Mouse (Mus musculus) heart, postnatal 4 days (tissue): ENCODE results near the gene Ndufs2. TPM values are rescaled to one million over a fixed set of nuclear protein-coding genes. Genes with fewer than 3 reads are reported as not detected.
A peak's percentile ranks its signal among the peaks of the same experiment; 100 is the strongest.

ENCODE experiments used
- DNase-seq: peaks from one replicate; pipeline ENCODE4 v3.0.0; 2021
- total RNA-seq, 2 experiments: library from RNA; stranded (reverse); gene quantifications; 2 replicates each; pipeline ENCODE4 v1.2.3; 2021

Ndufs2 gene
- total RNA-seq = 100 to 1,000 TPM; 862 to 916 TPM

- peak; percentile 52 for DNase-seq
Observed at GRCm38 (mm10) chr1:171250680-171251593, at the start of gene Ndufs2. TSS of gene Ndufs2 (minus strand) at chr1:171251388.

GRCm38 (mm10) chr1:171298226-171298625 is 47.0 kb upstream of the Ndufs2 start:
- DNase-seq = no peak

GRCm38 (mm10) chr1:171295063-171295402 is 43.8 kb upstream of the Ndufs2 start:
- no peak for DNase-seq

- peak; percentile 83 for DNase-seq
Observed at GRCm38 (mm10) chr1:171294298-171295062, 43.3 kb upstream of the Ndufs2 start, which contains the start of gene Ufc1. TSS of gene Ufc1 (minus strand) at chr1:171295024.

- no peak for DNase-seq
Observed at GRCm38 (mm10) chr1:171293906-171294297, 42.7 kb upstream of the Ndufs2 start.

- no peak for DNase-seq
Observed at GRCm38 (mm10) chr1:171293351-171293750, 42.2 kb upstream of the Ndufs2 start.

GRCm38 (mm10) chr1:171288328-171288727 is 37.1 kb upstream of the Ndufs2 start:
- no peak for DNase-seq

GRCm38 (mm10) chr1:171287136-171288081 is 36.2 kb upstream of the Ndufs2 start, which contains the start of gene Usp21:
TSS of gene Usp21 (minus strand) at chr1:171287991.
- peak; percentile 96 for DNase-seq

- DNase-seq = no peak
Observed at GRCm38 (mm10) chr1:171286517-171286916, 35.3 kb upstream of the Ndufs2 start.

GRCm38 (mm10) chr1:171285096-171285892 is 34.1 kb upstream of the Ndufs2 start:
- no peak for DNase-seq

GRCm38 (mm10) chr1:171284491-171284890 is 33.3 kb upstream of the Ndufs2 start:
- DNase-seq = no peak

GRCm38 (mm10) chr1:171283188-171284160 is 32.3 kb upstream of the Ndufs2 start:
- DNase-seq = no peak

- no peak for DNase-seq
Observed at GRCm38 (mm10) chr1:171282086-171282805, 31.1 kb upstream of the Ndufs2 start.

- DNase-seq = peak; percentile 89
Observed at GRCm38 (mm10) chr1:171281528-171281923, 30.3 kb upstream of the Ndufs2 start.

GRCm38 (mm10) chr1:171280916-171281527 is 29.8 kb upstream of the Ndufs2 start, which contains the start of gene Ppox:
TSS of gene Ppox (minus strand) at chr1:171281186.
- peak; percentile 90 for DNase-seq

- DNase-seq = no peak
Observed at GRCm38 (mm10) chr1:171280250-171280915, 29.2 kb upstream of the Ndufs2 start.

GRCm38 (mm10) chr1:171279721-171280120 is 28.5 kb upstream of the Ndufs2 start:
- no peak for DNase-seq
